Mouse (Mus musculus) kidney, postnatal 0 days (tissue): ENCODE data around the gene Elof1. TPM values are rescaled to one million over a fixed set of nuclear protein-coding genes. Genes with fewer than 3 reads are reported as not detected.

ENCODE experiments used
- ATAC-seq: fragments of 200-750 bp; cut with Nextera tagmentation; replicated peaks from 2 replicates; pipeline ENCODE4 v1.8.0; 2017; ENCODE audit warnings: low read depth, moderate number of reproducible peaks, moderate TSS enrichment, moderate library complexity; ENCODE audit not compliant: low FRiP score
- DNase-seq: peaks from one replicate; pipeline ENCODE4 v3.0.0-alpha.2; 2016; ENCODE audit warnings: low spot score
- H3K27ac ChIP-seq: fragments of 300-500 bp; sonication (generic); 2 replicates; pipeline ENCODE4 v1.5.1; 2014; ENCODE audit warnings: mild to moderate bottlenecking
- H3K27me3 ChIP-seq: fragments of 300-500 bp; sonication (generic); 2 replicates; pipeline ENCODE4 v1.6.1; 2014; ENCODE audit warnings: low read length, mixed read lengths; ENCODE audit not compliant: insufficient read depth
- H3K36me3 ChIP-seq: fragments of 300-500 bp; sonication (generic); 2 replicates; pipeline ENCODE4 v1.6.1; 2014; ENCODE audit warnings: low read length, mixed read lengths; ENCODE audit not compliant: insufficient read depth
- H3K4me1 ChIP-seq: fragments of 300-500 bp; sonication (generic); replicated peaks from 2 replicates; pipeline ENCODE4 v1.6.1; 2014; ENCODE audit warnings: antibody characterized with exemption, low read length, mixed read lengths; ENCODE audit not compliant: insufficient read depth
- H3K4me2 ChIP-seq: fragments of 300-500 bp; sonication (generic); 2 replicates; pipeline ENCODE4 v1.6.1; 2014; ENCODE audit warnings: mild to moderate bottlenecking, low read length, moderate library complexity, mixed read lengths
- H3K4me3 ChIP-seq: fragments of 300-500 bp; sonication (generic); replicated peaks from 2 replicates; pipeline ENCODE4 v1.5.1; 2014; ENCODE audit warnings: low read depth, low read length
- H3K9ac ChIP-seq: fragments of 300-500 bp; sonication (generic); 2 replicates; pipeline ENCODE4 v1.6.1; 2014; ENCODE audit warnings: low read depth, low read length
- H3K9me3 ChIP-seq: fragments of 300-500 bp; sonication (generic); replicated peaks from 2 replicates; pipeline ENCODE4 v1.6.1; 2016; ENCODE audit warnings: low read length, inconsistent platforms, mixed read lengths
- CTCF ChIP-seq: IDR thresholded peaks from 2 replicates; pipeline ENCODE4 v1.5.1; 2016; ENCODE audit warnings: antibody characterized with exemption, low read depth, mild to moderate bottlenecking, moderate library complexity
- WGBS: fragments of 180-500 bp; shearing (Covaris S2); extraction: QIAGEN DNeasy Blood & Tissue Kit; methylation state at CpG from one replicate; pipeline ENCODE4 v1.1.7; 2014; 5-methylcytosine and 5-hydroxymethylcytosine counted together
- microRNA-seq: library from miRNA; unstranded; fragments of <30 nt; microRNA quantifications from one replicate; pipeline ENCODE4, GENCODE M21; 2016
- polyA plus RNA-seq: library from polyadenylated mRNA; unstranded; fragments of >200 nt; fragmentation: Nextera tagmentation; extraction: Ambion mirVana; gene quantifications from 2 replicates; pipeline ENCODE4 v1.2.1, GENCODE M21; 2015

The Elof1 gene
- polyA plus RNA-seq, 1 experiment from 2014 or later, result 160 TPM

- Histone ChIP-seq H3K36me3 (peaks cover 18% of the 10 kb centered on the region), H3K4me2 (peak within 1 kb of the TSS; percentile 58), H3K27ac (peak within 1 kb of the TSS; percentile 98), H3K27me3 (no peaks in the 10 kb centered on the region), H3K4me3 (peak within 1 kb of the TSS; percentile 87), H3K9me3 (no peaks in the 10 kb centered on the region), H3K9ac (peak within 1 kb of the TSS; percentile 87), H3K4me1 (no peaks in the 10 kb centered on the region)
- TF ChIP-seq CTCF, result peak; percentile 34; the same call in 1 of the 2 replicates
- ATAC-seq, result peak; percentile 98
- peak; percentile 99 for DNase-seq
- under 1% methylated on average over 75 of the region's 87 CpGs for WGBS
Observed at GRCm38 (mm10) chr9:22070791-22071573, 46.0 kb downstream of the Elof1 start, which contains the start of the genes Gm49318 and Zfp653. Gene Gm49318 (minus strand): TSS chr9:22071259. Gene Zfp653 (minus strand): TSS chr9:22071376.

DNA sequence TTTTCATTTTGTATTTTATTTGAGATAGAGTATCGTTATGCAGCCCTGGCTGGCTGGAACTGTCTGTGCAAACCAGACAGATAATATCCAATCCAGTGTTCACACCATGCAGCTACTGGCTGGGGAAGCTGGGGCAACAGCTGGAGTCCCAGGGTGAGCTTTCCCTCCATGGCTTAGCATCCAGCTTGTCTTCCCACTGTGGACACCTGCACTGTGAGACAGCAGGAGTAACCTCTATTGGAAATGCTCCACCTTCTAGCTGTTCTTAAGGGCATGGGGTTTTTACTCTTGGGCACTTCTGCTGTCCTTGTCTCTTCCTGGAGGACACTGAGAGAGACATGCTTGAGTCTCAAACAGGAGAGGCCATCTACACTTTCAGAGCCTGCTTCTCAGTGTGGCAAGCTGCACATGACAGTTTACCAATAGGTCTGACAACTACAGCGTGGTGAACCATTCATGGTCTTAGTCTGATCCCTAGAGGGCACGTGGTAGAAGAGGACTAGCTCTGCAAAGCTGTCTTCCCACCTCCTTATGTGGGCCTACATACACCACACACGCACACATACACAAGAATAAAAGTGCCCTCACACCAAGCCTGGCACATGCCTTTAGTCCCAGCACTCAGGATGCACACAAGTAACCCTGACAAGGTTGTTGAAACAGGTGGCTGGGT lies 47.0 kb downstream of the Elof1 start:
- Histone ChIP-seq H3K9ac (0 out of 2 replicates have a peak overlapping the region, but pooled peaks have one; percentile 87), H3K9me3 (no peaks in the 10 kb centered on the region), H3K27me3 (no peaks in the 10 kb centered on the region), H3K36me3 (peaks cover 23% of the 10 kb centered on the region), H3K4me3 (peak overlapping the region; percentile 87), H3K4me1 (no peaks in the 10 kb centered on the region), H3K27ac (peak overlapping the region; percentile 48; the same call in 1 of the 2 replicates), H3K4me2 (peak overlapping the region; percentile 58)
- no peak for DNase-seq
- 67% methylated on average over 4 of the region's 4 CpGs for WGBS
- no peak; the same call in 1 of the 2 replicates for TF ChIP-seq CTCF
- 0 out of 2 replicates have a peak, but pooled peaks have one; percentile 4 for ATAC-seq

DNA sequence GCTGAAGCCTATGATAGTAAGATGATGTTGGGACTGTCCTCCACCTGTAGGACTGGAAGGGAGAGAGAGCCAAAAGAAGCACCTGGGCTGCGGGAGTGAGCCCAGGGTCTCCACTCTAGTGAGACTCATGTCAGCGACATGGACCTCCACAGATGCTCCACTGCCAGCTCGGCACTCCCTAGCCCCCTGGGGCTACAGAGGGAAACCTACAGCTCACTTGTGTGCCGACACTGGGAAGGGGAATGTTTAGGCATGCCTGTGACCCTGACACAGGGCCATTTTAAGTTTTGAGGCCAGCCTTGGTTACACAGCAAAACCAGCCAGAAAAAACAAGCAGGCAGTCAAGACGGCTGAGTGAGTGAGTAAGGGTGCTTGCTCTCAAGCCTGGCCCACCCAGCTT lies 49.8 kb downstream of the Elof1 start:
- Histone ChIP-seq H3K4me2 (no peak overlapping the region), H3K9me3 (no peaks in the 10 kb centered on the region), H3K36me3 (peaks cover 29% of the 10 kb centered on the region), H3K4me3 (no peak overlapping the region), H3K27me3 (no peaks in the 10 kb centered on the region), H3K9ac (no peak overlapping the region), H3K27ac (no peak overlapping the region), H3K4me1 (no peaks in the 10 kb centered on the region)
- DNase-seq, result no peak
- no peak for TF ChIP-seq CTCF
- ATAC-seq, result no peak
- WGBS, result 86% methylated on average over 5 of the region's 5 CpGs

DNA sequence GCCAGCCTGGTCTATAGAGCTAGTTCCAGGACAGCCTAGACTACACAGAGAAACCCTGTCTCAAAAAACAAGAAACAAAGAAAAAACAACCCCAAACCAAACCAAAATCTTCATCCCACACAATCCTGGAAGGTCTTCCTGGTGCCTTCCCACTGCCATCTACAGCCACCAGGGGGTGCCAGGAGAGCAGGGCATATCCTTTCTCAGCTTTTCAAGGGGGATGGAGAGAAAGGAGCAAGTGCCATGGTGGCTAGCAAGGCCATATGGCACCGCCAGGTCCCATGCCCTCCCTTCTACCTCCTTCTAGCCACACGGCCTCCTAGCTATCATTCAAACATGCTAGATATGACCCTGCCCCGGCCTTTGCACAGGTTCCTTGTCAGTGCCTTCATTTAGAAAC lies 50.5 kb downstream of the Elof1 start:
- Histone ChIP-seq H3K9me3 (no peaks in the 10 kb centered on the region), H3K9ac (no peak overlapping the region), H3K4me1 (no peaks in the 10 kb centered on the region), H3K4me2 (no peak overlapping the region), H3K36me3 (peaks cover 33% of the 10 kb centered on the region), H3K27ac (no peak overlapping the region), H3K27me3 (no peaks in the 10 kb centered on the region), H3K4me3 (no peak overlapping the region)
- peak; percentile 87 for TF ChIP-seq CTCF
- 71% methylated on average over 3 of the region's 3 CpGs for WGBS
- peak; percentile 72 for DNase-seq
- ATAC-seq, result no peak

DNA sequence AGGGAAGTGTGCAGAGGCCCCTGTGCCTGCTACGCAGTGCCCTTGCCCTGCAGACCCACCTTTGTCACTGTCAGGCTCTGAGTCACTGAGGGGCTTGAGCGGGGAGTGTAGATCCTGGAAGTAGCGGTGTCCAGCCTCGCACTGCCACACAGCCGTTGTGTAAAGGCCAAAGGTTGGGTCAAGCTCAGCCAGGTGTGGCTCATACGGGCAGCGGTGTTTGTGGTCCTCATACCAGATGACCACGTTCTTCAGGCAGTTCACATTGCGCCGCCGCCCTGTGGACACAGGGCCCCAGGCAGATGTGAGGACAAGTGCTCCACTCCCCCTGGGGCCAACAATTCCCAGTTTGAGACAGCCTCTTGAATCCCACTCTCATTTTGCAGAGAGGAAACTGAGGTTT lies 51.3 kb downstream of the Elof1 start:
- H3K27ac ChIP-seq, result no peak overlapping the region
- H3K9me3 ChIP-seq, result no peaks in the 10 kb centered on the region
- no peak for DNase-seq
- H3K27me3 ChIP-seq, result no peaks in the 10 kb centered on the region
- H3K4me3 ChIP-seq, result no peak overlapping the region
- WGBS, result 88% methylated on average over 11 of the region's 11 CpGs
- no peak for ATAC-seq
- no peak for TF ChIP-seq CTCF
- H3K4me1 ChIP-seq, result no peaks in the 10 kb centered on the region
- H3K9ac ChIP-seq, result no peak overlapping the region
- H3K36me3 ChIP-seq, result peaks cover 38% of the 10 kb centered on the region
- no peak overlapping the region for H3K4me2 ChIP-seq

DNA sequence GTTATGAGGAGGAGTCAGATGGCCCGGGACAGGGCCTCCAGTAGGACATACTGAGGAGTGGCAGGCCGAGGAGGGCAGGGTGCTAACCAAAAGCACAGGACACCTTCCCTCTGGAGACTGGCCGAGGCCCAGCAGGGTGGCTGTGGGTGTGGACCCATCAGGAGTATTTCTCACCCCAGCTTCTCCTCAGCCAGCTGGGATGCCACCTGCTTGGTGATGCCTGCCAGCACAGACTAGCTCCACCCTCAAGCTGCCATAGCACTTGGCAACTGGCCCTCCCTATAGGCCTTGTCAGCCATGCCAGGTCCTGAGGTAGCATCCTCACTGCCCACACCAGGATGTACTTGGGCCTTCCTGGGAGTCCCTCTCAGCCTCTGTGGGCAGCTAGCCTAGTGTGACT lies 52.6 kb downstream of the Elof1 start:
- Histone ChIP-seq H3K9ac (no peak overlapping the region), H3K4me2 (no peak overlapping the region), H3K36me3 (peaks cover 43% of the 10 kb centered on the region), H3K27me3 (no peaks in the 10 kb centered on the region), H3K27ac (no peak overlapping the region), H3K9me3 (no peaks in the 10 kb centered on the region), H3K4me1 (no peaks in the 10 kb centered on the region), H3K4me3 (no peak overlapping the region)
- DNase-seq (no peak), ATAC-seq (0 out of 2 replicates have a peak, but pooled peaks have one; percentile 14)
- no peak for TF ChIP-seq CTCF
- WGBS, result 94% methylated on average over 3 of the region's 3 CpGs

Small RNA genes within 50 kb of the gene (microRNA-seq; reads per million reads assigned to microRNA genes)
- not detected for gene Mir7084

Other genes starting within 250 kb of the Elof1 start
- gene Rab3d, start 199.0 kb downstream of the Elof1 start, polyA plus RNA-seq, result 12.0 and 13.3 TPM in 2 replicates
- gene Ccdc159, start 189.7 kb downstream of the Elof1 start, polyA plus RNA-seq, result 1.8 and 2.0 TPM in 2 replicates
- gene Tmem205, start 189.6 kb downstream of the Elof1 start, polyA plus RNA-seq, result 82.9 and 83.7 TPM in 2 replicates
- gene Plppr2, start 180.1 kb downstream of the Elof1 start, polyA plus RNA-seq, result 4.3 and 4.8 TPM in 2 replicates
- 7.5 and 8.1 TPM in 2 replicates for gene Swsap1, start 161.4 kb downstream of the Elof1 start, polyA plus RNA-seq
- 16.1 and 17.2 TPM in 2 replicates for gene Epor, start 153.7 kb downstream of the Elof1 start, polyA plus RNA-seq
- 26.8 and 29.2 TPM in 2 replicates for gene Rgl3, start 127.7 kb downstream of the Elof1 start, polyA plus RNA-seq
- 1.2 and 1.4 TPM in 2 replicates for gene Ccdc151, start 114.5 kb downstream of the Elof1 start, polyA plus RNA-seq
- 79.6 and 92.8 TPM in 2 replicates for gene Prkcsh, start 114.4 kb downstream of the Elof1 start, polyA plus RNA-seq
- gene Elavl3, start 65.1 kb downstream of the Elof1 start, polyA plus RNA-seq, result 0.05 and 0.12 TPM in 2 replicates
- gene Gm49318, start 45.9 kb downstream of the Elof1 start, polyA plus RNA-seq, result not detected in 2 replicates
- gene Zfp653, start 45.8 kb downstream of the Elof1 start, polyA plus RNA-seq, result 8.3 and 8.9 TPM in 2 replicates
- 56.2 and 61.3 TPM in 2 replicates for gene Ecsit, start 31.7 kb downstream of the Elof1 start, polyA plus RNA-seq
- 27.9 and 30.8 TPM in 2 replicates for gene Cnn1, start 18.0 kb downstream of the Elof1 start, polyA plus RNA-seq
- 6.2 and 6.3 TPM in 2 replicates for gene Acp5, start 18.5 kb upstream of the Elof1 start, polyA plus RNA-seq
- gene Pigyl, start 39.7 kb upstream of the Elof1 start, polyA plus RNA-seq, result 102 and 111 TPM in 2 replicates
- 0.11 and 0.18 TPM in 2 replicates for gene Zfp872, start 70.9 kb upstream of the Elof1 start, polyA plus RNA-seq
- 12.6 and 14.5 TPM in 2 replicates for gene Zfp809, start 108.5 kb upstream of the Elof1 start, polyA plus RNA-seq
- gene Zfp599, start 142.7 kb upstream of the Elof1 start, polyA plus RNA-seq, result 3.1 and 3.3 TPM in 2 replicates
- gene Zfp810, start 190.5 kb upstream of the Elof1 start, polyA plus RNA-seq, result 16.9 and 18.2 TPM in 2 replicates